ENCODE assay signal across 14 mouse cellular contexts in the genomic region with DNA sequence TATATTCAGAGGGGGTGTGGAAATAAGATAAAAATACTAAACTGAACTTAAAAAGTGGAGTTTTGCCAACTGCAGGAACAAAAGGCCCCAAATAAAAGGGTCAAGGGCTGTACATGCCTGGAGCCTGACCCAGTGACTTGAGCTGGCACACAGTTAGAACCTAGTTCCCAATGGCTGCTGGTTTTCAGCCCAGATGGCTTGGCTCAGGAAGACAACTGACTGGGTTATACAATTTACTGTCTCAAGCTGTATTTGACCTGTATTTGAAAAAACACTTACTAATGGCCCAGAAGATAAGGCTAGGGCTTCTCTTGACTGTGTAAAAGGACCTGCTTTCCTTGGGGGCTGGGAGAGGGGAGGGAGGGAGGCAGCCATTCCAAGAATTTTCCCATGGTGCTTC. TPM values are rescaled to one million over a fixed set of nuclear protein-coding genes. Genes with fewer than 3 reads are reported as not detected.
A peak's percentile ranks its signal among the peaks of the same experiment; 100 is the strongest.
DNase-seq lines count a peak whose midpoint lies in the region; ATAC-seq and TF ChIP-seq lines count a peak whose summit lies in the region.
"Had no signal": no experiment of that assay in that cellular context is flagged by ENCODE, and none has a peak within 500 bp of the region (broad histone marks: within the 10 kb centered on the region; RNA-seq: fewer than 3 reads in every experiment).

No protein-coding gene starts in this region.

- no peak overlapping the region for H3K9ac ChIP-seq in kidney, embryonic 15.5 days
- no peak overlapping the region for H3K9ac ChIP-seq in intestine, embryonic 16.5 days (ENCODE audit: low read depth, low read length)
- no peak overlapping the region for H3K9ac ChIP-seq in lung, postnatal 0 days (replicated peaks; ENCODE audit: low read depth)
- H3K9ac ChIP-seq: forebrain, postnatal 0 days had no signal

- peak overlapping the region; percentile 45; the same call in 1 of the 2 replicates for H3K27ac ChIP-seq in kidney, embryonic 15.5 days
- 0 out of 2 replicates have a peak overlapping the region, but pooled peaks have one; percentile 23 for H3K27ac ChIP-seq in intestine, embryonic 16.5 days (ENCODE audit: low read length)
- no peak overlapping the region for H3K27ac ChIP-seq in lung, postnatal 0 days (ENCODE audit: low read length)
- H3K27ac ChIP-seq: macrophage had no signal

- no peaks in the 10 kb centered on the region for H3K9me3 ChIP-seq in kidney, embryonic 15.5 days (replicated peaks)
- H3K9me3 ChIP-seq in intestine, embryonic 16.5 days (ENCODE audit: control insufficient read depth, low read length), result no peaks in the 10 kb centered on the region
- H3K9me3 ChIP-seq in lung, postnatal 0 days (ENCODE audit: low read length), result no peaks in the 10 kb centered on the region

- H3K27me3 ChIP-seq in kidney, embryonic 15.5 days, result no peaks in the 10 kb centered on the region
- no peaks in the 10 kb centered on the region for H3K27me3 ChIP-seq in intestine, embryonic 16.5 days (replicated peaks; ENCODE audit: control insufficient read depth, insufficient read depth, low read length)
- H3K27me3 ChIP-seq in lung, postnatal 0 days (replicated peaks; ENCODE audit: insufficient read depth, low read length), result no peaks in the 10 kb centered on the region

- no peak; the same call in 1 of the 2 replicates for ATAC-seq in kidney, embryonic 15.5 days (replicated peaks; ENCODE audit: low FRiP score)
- ATAC-seq in intestine, embryonic 16.5 days, result no peak
- ATAC-seq in lung, postnatal 0 days, result peak; percentile 40; the same call in 1 of the 2 replicates
- ATAC-seq in inflammation-experienced regulatory T-cells, adult 6 months, result no peak
- ATAC-seq: forebrain, postnatal 0 days had no signal

- H3K4me2 ChIP-seq in kidney, embryonic 15.5 days, result no peak overlapping the region
- H3K4me2 ChIP-seq in intestine, embryonic 16.5 days (ENCODE audit: low read depth, low read length), result no peak overlapping the region
- no peak overlapping the region for H3K4me2 ChIP-seq in lung, postnatal 0 days (replicated peaks; ENCODE audit: low read depth, low read length)

- no peak overlapping the region for H3K4me3 ChIP-seq in kidney, embryonic 15.5 days (replicated peaks)
- H3K4me3 ChIP-seq in intestine, embryonic 16.5 days (ENCODE audit: low read length), result no peak overlapping the region
- H3K4me3 ChIP-seq in lung, postnatal 0 days (ENCODE audit: low read depth, low read length), result no peak overlapping the region

- peak; percentile 25 for DNase-seq in cerebellum, adult 9-10 months
- no peak for DNase-seq in cerebellum, adult 11 months
- DNase-seq in kidney, adult 8-10 months, result no peak
- peak; percentile 54 for DNase-seq in lung, postnatal 0 days (ENCODE audit: low spot score)
- DNase-seq in ovary, postnatal 14 days (ENCODE audit: low spot score), result no peak
- DNase-seq: forebrain, postnatal 0 days had no signal

- no peak for TF ChIP-seq EP300 in lung, postnatal 0 days (IDR thresholded peaks at IDR 0.05)

- no peak for TF ChIP-seq CTCF in lung, postnatal 0 days (IDR thresholded peaks at IDR 0.05)

- peaks cover 38% of the 10 kb centered on the region for H3K4me1 ChIP-seq in kidney, embryonic 15.5 days
- H3K4me1 ChIP-seq in intestine, embryonic 16.5 days (ENCODE audit: control insufficient read depth, insufficient read depth, low read length), result peaks cover 30% of the 10 kb centered on the region
- H3K4me1 ChIP-seq in lung, postnatal 0 days (ENCODE audit: insufficient read depth, low read depth, low read length), result peaks cover 5% of the 10 kb centered on the region; the same call in 1 of the 2 replicates

- no peaks in the 10 kb centered on the region for H3K36me3 ChIP-seq in kidney, embryonic 15.5 days
- H3K36me3 ChIP-seq in intestine, embryonic 16.5 days (ENCODE audit: control insufficient read depth, insufficient read depth, low read length), result no peaks in the 10 kb centered on the region
- H3K36me3 ChIP-seq in lung, postnatal 0 days (ENCODE audit: insufficient read depth, low read length), result no peaks in the 10 kb centered on the region

RNA-seq across cellular contexts. Expression of gene Spz1, which starts 13.3 kb away (rescaled TPM):
- not detected in 2 replicates for polyA plus RNA-seq in kidney, embryonic 15.5 days (2015; fragmentation: Nextera tagmentation; extraction: Ambion mirVana)
- polyA plus RNA-seq in intestine, embryonic 16.5 days (2015; fragmentation: Nextera tagmentation; extraction: Ambion mirVana), result not detected in 2 replicates
- polyA plus RNA-seq in lung, postnatal 0 days (2015; fragmentation: Nextera tagmentation; extraction: Ambion mirVana), result not detected in 2 replicates
- polyA plus RNA-seq in inflammation-experienced regulatory T-cells, adult 6 months (2017; shearing (Covaris generic)), result not detected
- polyA plus RNA-seq: embryonic facial prominence, embryonic 11.5 days; forebrain, postnatal 0 days; heart, embryonic 14.5 days; intestine, embryonic 14.5 days; macrophage; stomach, embryonic 14.5 days had no signal

RNA-seq across cellular contexts. Expression of gene Serinc5, which starts 21.6 kb away (rescaled TPM):
- 16.5 and 16.8 TPM in 2 replicates for polyA plus RNA-seq in kidney, embryonic 15.5 days (2015; fragmentation: Nextera tagmentation; extraction: Ambion mirVana)
- 18.0 and 18.9 TPM in 2 replicates for polyA plus RNA-seq in intestine, embryonic 16.5 days (2015; fragmentation: Nextera tagmentation; extraction: Ambion mirVana)
- 21.4 and 22.0 TPM in 2 replicates for polyA plus RNA-seq in lung, postnatal 0 days (2015; fragmentation: Nextera tagmentation; extraction: Ambion mirVana)
- 10 to 100 TPM in 1 of 3 experiments, 1 to 10 TPM in 2; 8.9 to 10.1 (median 9.7) TPM for polyA plus RNA-seq in inflammation-experienced regulatory T-cells, adult 6 months (2017; shearing (Covaris generic))

RNA-seq across cellular contexts. Expression of gene Zfyve16, which starts 58.6 kb away (rescaled TPM):
- 11.0 and 11.6 TPM in 2 replicates for polyA plus RNA-seq in kidney, embryonic 15.5 days (2015; fragmentation: Nextera tagmentation; extraction: Ambion mirVana)
- polyA plus RNA-seq in intestine, embryonic 16.5 days (2015; fragmentation: Nextera tagmentation; extraction: Ambion mirVana), result 5.5 and 6.3 TPM in 2 replicates
- polyA plus RNA-seq in lung, postnatal 0 days (2015; fragmentation: Nextera tagmentation; extraction: Ambion mirVana), result 6.8 and 8.4 TPM in 2 replicates
- polyA plus RNA-seq in inflammation-experienced regulatory T-cells, adult 6 months (2017; shearing (Covaris generic)), result 10 to 100 TPM in 2 of 3 experiments, 1 to 10 TPM in 1; 8.7 to 12.7 (median 10.9) TPM

Comparison
In these comparisons a context has a peak if more than half of its experiments do, and no peak if none do; other contexts are left out.
1. DNase-seq: peak in cerebellum, adult 9-10 months (single experiment) and lung, postnatal 0 days (single experiment); none in cerebellum, adult 11 months (single experiment), kidney, adult 8-10 months (0 of 2) and ovary, postnatal 14 days (single experiment).